Mouse (Mus musculus) 416B (cell line): ENCODE data around the gene Atp13a5.

Source experiments
- DNase-seq: peaks from one replicate; pipeline ENCODE4 v3.0.0; 2011; ENCODE audit warnings: low read depth

Gene Atp13a5

DNA sequence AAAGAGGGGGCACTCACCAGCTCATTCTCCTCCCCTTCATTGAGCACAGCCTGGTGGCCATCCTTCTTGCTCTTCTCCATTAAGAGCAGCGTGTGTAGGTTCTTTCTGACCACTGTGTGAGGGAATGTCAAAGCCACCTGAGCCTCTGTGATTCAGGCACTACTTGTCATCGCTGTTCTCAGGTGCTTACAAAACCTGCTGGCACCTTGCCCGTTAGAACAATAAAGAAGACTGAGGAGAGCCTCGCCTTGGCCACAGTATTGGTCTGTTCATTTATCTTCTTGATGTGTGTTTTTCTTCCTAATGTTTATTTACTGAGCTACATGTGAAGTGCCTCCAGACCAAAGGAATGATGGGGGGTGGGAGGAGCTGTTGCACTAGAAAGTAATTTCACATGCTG lies at the start of gene Atp13a5:
TSS of gene Atp13a5 (minus strand) at position 275 of the 400 bp plus-strand sequence.
- no peak for DNase-seq

DNA sequence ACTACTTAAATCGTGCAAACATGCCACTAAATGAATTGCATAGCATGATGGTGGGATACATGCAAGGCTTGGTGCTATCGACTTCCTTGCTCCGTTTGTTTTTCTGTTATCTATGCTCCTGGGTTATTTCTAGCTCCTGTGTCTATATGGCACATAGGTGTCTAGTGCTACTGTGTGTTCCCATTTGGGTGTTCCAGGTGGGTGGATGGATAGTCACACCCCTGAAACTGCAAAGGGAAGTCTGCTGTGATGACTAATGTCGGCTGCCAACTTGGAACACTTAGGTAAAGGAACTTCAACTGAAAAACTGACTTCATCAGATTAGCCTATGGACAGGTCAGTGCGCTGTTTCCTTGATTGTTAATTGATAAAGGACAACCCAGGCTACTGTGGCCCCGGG lies 36.3 kb upstream of the Atp13a5 start:
- no peak for DNase-seq

DNA sequence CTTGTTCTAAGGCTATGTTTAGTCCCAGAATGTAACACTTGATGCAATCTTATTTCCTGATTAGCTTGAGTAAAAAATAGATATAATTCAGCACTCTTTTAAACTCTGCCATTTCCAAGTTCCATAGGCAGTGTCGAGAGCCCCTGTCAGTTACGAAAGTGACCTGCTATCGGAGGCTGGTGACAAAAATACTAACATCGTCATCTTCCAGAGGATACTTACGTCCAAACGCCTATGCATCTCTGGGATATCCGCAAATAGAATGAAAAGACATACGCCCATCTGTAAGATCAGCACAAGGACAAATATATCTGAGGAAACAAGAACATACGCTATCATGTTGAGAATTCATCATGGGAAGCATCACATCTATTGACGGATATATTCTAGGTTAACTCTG lies 28.8 kb upstream of the Atp13a5 start:
- DNase-seq: no peak

DNA sequence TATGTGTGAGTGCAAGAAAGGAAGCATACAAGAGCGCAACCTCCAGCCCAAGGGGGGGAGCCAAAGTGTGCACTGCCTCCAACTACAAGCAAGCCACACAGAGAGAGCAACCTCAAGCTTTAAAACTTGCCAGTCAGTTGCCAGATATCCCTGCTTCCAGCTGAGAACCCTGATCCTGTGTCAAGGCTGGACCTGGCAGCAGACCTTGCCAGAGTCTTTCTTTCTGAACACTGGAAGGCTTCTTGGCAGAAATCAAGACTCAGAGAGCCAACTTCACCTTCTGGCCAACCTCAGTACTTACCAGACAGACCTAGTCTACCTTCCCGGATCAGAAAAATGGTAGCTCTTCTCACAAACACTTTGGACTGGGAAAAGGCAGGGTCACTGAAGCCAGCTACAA lies 20.5 kb upstream of the Atp13a5 start:
- DNase-seq: no peak

DNA sequence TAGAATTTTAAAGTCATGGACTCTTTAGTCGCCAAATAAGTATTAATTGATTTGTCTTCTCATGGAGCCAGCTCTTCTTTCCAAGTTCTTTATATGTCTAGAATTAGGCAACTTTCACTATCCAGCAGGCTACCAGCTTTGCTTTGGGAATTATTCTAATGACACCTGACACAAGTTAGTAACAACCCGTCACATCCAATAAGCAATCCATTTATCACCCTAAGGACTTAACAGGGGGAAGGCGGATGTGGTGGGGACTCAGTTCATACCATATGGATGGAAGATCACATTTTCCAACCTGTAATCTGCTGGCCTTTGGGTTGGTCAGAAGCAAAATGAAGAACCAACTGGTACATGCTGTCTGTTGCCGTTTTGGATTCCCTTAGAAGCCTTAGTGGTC lies 6.2 kb upstream of the Atp13a5 start:
- no peak for DNase-seq

DNA sequence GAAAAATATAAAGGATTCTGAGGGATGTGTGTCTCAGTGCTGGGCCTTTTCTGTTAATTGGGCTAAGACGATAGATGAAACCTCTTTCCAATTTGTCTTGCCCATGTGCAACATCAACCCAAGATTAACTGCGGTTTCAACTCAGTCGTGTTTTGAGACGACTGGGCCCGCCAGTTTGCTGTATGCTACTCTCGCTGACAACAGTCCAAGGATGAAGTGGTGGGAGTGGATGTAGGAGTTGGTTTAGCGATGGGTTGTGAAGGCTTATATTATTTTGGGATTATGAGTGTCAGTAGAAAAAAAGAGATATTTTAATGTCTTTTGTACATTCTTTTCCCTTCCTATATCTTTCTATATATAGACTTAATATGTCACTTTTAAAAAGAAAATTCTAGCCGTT lies 3.9 kb downstream of the Atp13a5 start:
- DNase-seq: no peak

DNA sequence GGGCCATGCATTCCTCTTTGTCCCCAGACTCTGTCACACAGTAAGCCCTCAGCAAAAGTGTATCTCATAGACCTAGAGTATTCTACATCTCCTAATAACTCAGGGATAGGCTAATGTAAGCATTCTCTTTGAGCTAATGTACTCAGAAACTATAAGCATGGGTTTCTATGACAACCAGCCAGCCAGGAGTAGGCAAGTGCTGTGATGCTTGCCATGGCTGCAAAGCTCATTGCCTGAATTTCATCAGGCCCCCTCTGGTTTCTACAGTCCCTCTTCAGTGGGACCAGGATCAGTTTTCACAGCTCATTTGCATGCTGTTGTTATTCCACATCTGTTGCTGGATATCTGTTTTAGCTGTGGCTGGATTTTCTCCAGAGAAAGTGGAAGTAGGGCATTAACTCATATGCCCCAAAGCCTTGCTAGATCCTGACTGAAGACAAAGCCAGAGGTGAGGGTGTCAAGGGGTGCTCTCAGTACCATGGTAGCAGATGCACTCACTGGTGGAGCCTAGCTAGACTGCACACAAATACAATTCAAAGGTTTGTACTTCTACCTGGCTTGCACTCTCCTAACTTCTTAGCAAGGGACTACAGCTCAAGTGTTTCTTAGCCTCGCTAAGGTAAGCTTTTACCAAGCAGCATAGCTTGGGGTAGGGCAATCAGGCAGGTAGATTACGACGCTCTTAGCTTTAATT lies 47.0 kb downstream of the Atp13a5 start:
- no peak for DNase-seq

DNA sequence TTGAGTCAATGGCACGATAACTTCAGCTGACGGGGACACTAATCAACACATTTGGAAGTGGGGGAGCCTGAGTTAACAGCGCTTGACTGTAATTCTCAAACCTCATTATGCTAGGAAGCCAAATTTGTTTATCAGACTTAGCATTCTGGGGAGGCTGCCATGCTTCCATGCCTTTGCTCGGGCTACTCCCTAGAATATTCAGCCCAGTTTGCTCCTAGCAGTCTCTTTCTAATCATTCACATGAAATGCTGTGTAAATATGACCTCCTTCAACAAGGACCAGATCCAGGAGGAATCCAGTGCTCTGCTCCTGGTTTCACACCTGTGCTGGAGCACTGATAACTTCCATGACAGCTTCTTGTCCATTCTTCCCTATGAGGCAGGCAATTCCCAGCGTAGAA lies 47.6 kb downstream of the Atp13a5 start:
- DNase-seq: no peak

DNA sequence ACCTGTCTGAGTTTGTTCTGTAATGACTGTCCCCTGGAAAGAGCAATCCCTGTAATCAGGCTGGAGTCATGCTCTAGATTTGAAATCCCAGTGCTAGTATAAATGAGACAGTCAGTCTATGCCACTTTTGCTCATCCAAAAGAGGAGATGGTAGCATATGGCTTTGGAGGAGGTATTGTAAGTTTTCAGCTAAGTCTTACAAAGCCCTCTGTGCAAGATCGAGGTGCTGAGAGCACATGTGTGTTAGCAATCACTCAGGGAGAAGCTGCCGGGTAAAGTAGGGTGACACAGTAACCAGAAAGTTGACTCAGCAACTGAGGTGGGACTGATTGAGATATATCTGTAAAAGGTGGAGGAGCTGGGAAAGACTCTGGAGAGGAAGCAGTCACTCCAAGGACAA lies 49.3 kb downstream of the Atp13a5 start:
- no peak for DNase-seq

DNA sequence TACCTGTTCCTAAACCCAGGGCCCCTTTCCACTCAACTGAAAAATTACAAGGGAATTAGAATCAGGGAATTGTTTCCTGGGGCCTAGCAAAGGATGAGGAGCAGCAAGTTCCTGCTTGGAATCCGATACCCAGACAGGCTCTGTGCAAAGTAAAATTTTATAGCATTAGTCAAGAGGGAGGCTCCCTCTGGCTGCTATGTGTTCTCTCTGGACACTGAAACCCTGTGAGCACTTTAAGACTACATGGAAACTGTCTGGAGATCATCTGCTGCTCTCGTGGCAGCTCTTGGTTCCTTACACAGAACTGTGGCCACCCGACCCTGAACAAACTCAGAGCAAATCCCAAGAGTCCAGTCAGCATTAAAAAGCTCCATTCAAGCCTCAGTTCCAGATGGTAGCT lies 50.6 kb downstream of the Atp13a5 start:
- DNase-seq: no peak

DNA sequence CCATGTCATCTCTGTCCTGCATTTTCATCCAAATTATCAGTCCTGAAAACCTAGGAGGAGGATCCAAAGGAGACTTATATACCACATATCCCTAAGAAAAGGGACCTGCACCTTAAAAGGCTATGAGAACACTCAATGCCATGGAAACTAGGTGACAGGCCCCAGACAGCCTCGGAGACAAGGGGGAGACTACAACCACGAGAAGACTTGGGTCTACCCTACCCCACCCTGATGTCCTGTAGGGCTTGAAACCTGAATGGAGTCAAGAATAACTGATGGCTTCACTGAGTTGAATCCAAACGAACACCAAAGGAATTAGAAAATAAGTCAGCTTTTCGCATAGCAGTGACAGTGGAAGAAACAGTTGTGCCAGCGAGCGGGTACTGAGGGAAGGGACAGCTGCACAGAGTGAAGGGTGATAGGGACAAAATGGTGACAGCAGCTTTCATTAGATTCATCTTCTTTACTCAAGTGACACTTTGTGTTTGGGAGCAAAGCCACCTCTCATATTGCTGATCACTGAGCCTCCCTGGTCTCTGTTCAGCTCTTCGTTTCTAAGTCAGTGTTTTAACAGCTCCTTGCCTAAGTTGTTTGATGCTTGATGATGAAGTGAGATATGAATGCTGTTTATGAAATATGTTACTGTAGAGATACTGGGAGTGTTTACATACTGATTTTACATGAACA lies 53.2 kb downstream of the Atp13a5 start:
- DNase-seq: no peak

DNA sequence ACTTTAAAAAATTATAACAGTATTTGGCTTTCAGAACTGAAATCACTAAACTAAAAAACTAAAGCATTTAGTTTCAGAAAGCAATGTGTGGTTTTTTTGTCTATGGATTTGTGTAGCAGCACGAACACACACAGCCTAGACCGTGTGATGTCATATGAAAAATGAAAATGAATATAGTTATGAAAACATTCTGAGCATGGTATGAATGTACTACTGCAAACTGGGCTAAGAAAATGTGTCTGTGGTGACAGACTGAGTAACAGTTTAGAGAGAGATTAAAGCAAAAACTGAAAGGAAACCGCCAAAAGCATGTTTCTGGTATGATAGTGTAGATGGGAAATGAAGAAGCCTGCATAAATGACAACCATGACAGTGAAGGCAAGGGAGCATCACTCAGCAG lies 57.8 kb downstream of the Atp13a5 start:
- DNase-seq: no peak

DNA sequence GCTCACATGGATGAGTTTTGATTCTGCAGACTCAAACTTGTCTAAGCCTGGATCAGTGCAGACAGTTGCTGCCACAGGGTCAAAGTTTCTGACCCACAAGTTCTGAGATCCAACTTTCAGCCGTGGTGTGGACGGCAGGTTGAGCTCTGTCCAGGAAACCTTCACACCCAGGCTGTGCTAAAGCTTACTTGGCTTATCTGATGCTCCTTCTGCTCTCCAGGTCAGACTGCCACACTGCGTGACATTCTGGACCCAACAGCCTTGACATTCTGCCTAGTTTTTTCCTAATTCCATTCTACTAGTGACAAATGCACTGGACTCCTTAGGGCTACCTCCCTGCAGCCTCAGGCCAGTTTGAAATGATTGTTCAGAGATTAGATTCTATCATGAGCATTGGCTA lies 63.1 kb downstream of the Atp13a5 start:
- no peak for DNase-seq

DNA sequence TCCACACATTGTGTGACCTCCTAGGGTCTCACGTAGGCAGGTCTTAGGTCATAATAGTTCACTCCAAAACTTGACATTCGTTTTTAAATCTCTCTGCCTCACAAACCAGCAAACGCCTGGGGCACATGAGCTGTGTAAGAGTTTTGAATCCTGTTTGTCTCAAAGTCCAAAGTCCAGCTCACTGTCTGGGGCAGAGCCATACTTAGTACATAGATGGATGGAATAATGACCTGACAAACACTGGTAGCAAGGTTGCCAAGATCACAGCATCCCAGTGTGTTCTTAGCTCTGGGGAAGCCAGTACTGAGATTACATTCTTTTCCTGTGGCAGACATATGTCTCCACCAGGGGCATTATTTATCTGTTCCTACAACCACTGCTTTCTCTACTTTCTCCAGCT lies 63.5 kb downstream of the Atp13a5 start:
- DNase-seq: no peak

DNA sequence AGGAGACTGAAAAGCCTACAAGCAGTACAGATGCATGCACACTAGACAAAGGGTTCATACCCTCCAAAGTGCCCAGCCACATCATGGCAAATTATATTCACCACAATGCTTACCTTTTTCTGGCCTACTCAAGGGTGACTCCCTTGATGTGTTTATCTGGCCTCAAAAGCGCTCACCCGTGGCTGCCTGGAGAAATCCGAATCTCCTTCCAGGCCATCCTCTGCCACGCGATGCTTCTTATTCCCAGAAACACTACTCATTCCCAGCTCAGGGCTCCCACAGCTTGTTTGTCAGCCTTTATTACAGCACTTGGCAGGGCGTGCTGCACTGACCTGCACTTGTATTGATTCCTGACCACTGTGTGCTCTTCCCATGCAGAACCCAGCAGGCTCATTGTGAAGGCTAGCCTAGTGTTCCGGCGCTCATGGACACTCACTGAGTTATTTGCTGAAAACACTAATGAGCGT lies 80.9 kb downstream of the Atp13a5 start:
- DNase-seq: no peak

DNA sequence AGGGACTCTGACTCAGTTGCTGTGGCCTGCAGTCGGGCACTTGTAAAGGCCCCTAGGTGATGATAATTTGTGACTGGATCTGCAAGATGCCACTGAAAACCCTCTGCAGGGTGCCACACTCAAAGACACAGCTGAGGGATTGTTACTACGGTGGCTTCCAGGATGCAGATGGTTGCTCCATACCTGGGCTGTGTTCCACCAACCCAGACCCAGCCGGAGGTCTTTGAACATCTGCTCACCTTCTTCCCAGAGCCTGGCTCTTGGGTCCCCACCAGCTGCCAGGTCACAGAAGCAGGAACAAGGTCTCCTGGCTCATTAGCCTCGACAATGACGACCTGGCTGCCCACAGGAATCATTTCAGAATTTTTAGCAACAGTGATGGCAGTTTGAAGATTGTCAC lies 97.8 kb downstream of the Atp13a5 start:
- DNase-seq: no peak

DNA sequence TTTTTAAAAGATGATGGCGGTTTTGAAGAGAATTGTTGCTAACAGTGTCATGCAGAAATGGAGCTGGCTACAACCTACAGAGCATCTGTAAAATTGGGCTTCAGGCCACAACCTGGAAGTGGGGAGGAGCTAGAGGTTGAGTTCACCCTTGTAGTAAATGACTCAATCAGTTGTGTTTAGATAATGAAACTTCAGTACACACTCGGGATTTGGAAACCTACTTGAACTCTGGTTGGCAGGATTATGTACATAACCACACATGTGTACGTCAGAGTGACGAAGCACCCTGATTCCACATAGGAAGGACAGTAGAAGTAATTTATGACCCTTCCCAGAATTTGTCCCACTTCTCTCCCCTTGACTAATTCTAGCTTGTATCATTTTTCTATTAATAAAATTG lies 124.2 kb downstream of the Atp13a5 start:
- no peak for DNase-seq

DNA sequence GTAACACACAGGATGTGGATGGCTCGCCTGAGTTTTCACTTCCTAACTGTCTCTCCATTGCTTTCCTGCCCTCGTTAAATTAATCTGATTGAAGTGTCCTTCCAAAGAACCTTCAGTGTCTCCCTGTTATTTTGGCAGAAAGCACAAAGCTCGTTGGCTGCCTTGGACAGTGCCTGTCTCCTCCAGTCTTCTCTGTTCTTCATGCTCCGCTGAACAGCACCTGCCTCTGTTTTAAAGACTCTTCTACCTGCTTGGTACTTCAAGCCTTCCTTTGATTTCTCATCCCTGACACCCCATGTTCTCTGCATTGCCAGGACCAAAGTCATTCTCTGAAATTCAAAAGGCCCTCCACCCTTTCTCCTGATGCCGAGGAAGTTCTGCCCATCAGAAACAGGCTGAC lies 142.6 kb downstream of the Atp13a5 start:
- no peak for DNase-seq

DNA sequence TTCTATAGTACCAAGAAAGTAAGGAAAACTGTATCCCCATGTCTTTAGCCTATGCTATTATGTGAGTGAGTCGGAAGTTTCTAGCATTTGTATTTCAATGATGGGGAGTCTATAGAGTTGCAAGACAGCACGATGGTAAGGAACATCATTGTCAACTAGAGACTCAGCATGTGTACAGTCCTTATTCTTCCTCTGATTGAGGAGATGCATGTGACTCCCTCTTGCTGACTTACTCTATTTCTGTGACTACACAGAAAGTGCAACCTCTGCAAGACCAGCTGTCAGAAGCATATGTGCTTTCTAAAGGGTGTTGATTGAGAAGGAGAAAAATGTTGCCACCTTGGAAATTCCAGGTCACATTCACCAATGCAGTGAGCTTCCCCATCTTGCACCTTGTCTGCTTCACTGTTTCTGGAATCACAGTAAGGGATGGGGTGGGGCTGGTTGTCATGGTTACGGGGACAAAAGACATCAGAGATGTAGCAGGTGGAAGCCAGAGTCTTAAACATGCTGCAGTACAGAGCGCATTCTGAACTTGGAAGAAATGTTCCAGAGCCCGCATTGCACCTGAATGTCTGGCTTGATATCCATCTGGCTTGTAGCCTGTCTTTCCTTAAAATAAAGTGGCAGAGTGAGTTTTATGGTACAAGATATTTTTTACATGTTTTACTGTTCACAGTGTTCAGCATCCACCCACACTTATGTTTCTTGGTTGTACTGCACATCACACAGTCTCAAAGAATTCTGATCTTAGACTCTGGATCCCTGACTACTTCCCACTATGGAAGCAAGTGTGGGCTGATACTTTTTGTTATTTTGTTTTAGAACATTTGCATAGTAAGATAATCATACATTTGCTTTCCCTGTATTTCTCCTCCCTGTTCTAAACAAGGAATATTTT lies 161.9 kb downstream of the Atp13a5 start:
- DNase-seq: no peak

DNA sequence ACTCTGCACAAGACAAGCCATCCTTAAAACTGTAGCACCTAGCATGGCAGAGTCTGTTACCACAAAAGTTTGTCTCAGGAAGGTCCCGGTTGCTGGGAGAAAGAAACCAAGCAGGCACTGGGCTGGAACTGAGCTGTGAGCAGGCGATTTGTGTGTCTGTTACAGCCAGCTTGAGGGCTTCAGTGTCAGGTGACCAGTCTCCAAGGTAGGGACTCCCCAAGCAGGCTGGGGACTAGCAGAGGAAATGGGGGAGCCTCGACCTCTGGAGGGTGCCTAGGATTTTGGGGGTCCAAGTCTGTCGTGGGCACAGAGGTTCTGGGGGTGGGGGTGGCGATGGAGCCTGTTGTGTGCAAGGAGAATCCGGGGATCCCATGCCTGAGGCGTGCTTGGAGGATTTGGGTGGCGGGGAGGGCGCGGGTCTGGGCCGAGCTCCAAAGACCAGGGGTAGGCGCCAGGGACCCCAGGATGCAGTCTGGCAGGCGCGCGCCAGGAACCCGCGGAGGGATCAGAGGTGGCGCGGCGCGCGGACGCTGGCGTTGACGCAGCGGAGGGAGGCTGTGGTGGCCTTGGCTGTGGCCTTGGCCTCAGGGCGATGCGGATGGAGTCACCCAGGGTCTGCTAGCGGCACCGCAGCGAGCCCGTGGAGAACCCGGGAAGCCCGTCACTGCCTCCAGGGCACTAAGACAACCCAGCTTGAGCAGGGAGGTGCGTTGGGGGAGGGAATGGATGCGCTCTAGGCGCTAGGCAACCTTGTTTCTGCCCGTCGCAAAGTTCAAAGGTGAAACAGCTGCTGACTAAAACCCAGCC lies 168.7 kb downstream of the Atp13a5 start, which contains the start of gene Hrasls:
TSS of gene Hrasls (plus strand) at position 91 of the 807 bp plus-strand sequence.
- DNase-seq: no peak

DNA sequence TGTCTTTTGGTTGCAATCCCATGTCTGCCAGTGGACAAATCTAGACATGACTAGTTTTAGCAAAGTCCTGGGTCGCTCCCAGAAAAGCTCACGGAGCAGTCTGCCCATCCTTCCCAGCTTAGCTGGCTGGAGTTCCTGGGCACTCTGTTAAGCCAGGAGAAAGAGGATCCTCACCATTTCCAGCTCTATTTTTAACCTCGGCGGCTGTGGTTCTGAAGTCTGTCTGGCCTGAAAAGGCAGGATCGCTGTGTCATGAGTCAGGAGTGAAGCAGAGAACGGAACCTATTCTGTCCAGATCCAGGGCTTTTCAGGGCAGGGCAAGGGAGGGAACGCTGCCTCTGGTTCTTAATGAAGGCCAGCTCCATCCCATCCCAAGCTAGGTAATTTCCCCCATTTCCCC lies 169.7 kb downstream of the Atp13a5 start:
- DNase-seq: no peak

DNA sequence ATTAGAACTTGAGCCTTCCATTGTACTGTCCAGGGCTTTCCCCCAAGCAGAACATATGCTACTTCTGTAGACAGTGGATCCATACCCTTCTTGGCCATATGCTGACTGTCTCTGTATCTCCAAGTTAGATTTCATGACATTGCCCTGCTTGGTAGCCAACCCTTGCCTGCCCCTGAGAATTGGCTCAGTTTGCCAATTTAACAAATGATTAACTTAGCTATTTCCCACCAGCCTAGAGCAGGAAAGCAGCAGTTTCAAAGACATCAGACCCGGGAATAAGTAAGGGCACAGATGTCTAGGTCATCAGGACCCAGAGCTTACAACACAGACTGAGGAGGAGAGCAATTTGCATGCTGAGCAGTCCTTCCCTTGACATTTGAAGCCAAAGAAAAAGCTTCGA lies 173.0 kb downstream of the Atp13a5 start:
- DNase-seq: no peak
